Mouse (Mus musculus) telencephalon, adult 2 months (tissue): ENCODE measurements around the gene Clasp1.
"Not testable (repeated sequence)": the region's sequence is repeated elsewhere in the genome, so short reads cannot be mapped to it uniquely, and the experiment has no call there.

Experiments
- DNase-seq: peaks from one replicate; pipeline ENCODE4 v3.0.0-alpha.2; 2011; ENCODE audit warnings: low read depth, low spot score

The Clasp1 gene

GRCm38 (mm10) chr1:118580174-118580702 is 191.4 kb downstream of the Clasp1 start:
- DNase-seq = no peak

GRCm38 (mm10) chr1:118581179-118581578 is 192.3 kb downstream of the Clasp1 start:
- DNase-seq = no peak

GRCm38 (mm10) chr1:118589721-118590120 is 200.9 kb downstream of the Clasp1 start:
- DNase-seq = no peak

- DNase-seq = no peak
Measured at GRCm38 (mm10) chr1:118592933-118593332, 204.1 kb downstream of the Clasp1 start.

GRCm38 (mm10) chr1:118595395-118595794 is 206.5 kb downstream of the Clasp1 start:
- no peak for DNase-seq

GRCm38 (mm10) chr1:118597475-118598213 is 208.8 kb downstream of the Clasp1 start:
- no peak for DNase-seq

GRCm38 (mm10) chr1:118598339-118598738 is 209.5 kb downstream of the Clasp1 start:
- no peak for DNase-seq

- no peak for DNase-seq
Measured at GRCm38 (mm10) chr1:118613631-118614183, 224.8 kb downstream of the Clasp1 start.

GRCm38 (mm10) chr1:118621055-118621454 is 232.2 kb downstream of the Clasp1 start:
- DNase-seq = not testable (repeated sequence)

GRCm38 (mm10) chr1:118622857-118623256 is 234.0 kb downstream of the Clasp1 start:
- DNase-seq = no peak

- DNase-seq = no peak
Measured at GRCm38 (mm10) chr1:118625461-118625860, 236.6 kb downstream of the Clasp1 start.

GRCm38 (mm10) chr1:118625921-118626320 is 237.1 kb downstream of the Clasp1 start:
- no peak for DNase-seq

- no peak for DNase-seq
Measured at GRCm38 (mm10) chr1:118626452-118626851, 237.6 kb downstream of the Clasp1 start.

GRCm38 (mm10) chr1:118627781-118628464 is 239.1 kb downstream of the Clasp1 start, which contains the start of gene Tfcp2l1:
TSS of gene Tfcp2l1 (plus strand) at chr1:118627945.
- no peak for DNase-seq

- no peak for DNase-seq
Measured at GRCm38 (mm10) chr1:118633415-118633980, 244.6 kb downstream of the Clasp1 start.

GRCm38 (mm10) chr1:118642296-118642999 is 253.6 kb downstream of the Clasp1 start:
- DNase-seq = no peak

- DNase-seq = no peak
Measured at GRCm38 (mm10) chr1:118643138-118643979, 254.5 kb downstream of the Clasp1 start.

- DNase-seq = no peak
Measured at GRCm38 (mm10) chr1:118645701-118646100, 256.8 kb downstream of the Clasp1 start.

GRCm38 (mm10) chr1:118648015-118648414 is 259.2 kb downstream of the Clasp1 start:
- DNase-seq = no peak

- DNase-seq = no peak
Measured at GRCm38 (mm10) chr1:118649933-118650770, 261.3 kb downstream of the Clasp1 start.
